Mouse (Mus musculus) ZHBTc4 (cell line): ENCODE measurements around the gene Palld.

Source experiments
- DNase-seq: peaks from one replicate; pipeline ENCODE4 v3.0.0-alpha.2; 2011; ENCODE audit warnings: low read depth, low spot score

Gene Palld

DNA sequence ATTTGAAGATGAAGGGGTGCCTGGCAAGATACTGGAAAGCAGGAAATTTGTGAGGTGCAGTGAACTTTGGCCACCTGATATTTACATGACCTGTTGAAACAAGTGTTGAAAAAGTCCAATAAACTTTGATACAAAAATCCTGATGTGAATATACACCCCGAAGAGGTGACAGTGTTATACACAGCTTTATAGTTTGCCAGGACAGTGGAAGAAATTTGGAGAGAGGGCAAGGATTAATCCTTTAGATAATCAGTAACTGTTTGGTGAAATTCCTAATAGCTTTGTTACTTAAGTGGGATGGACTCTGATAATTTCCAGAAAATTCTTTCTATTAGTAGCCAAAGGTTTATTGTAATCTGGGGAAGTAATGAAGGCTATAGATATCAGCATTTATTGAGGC, 314.2 kb downstream of the Palld start:
- DNase-seq, result no peak

DNA sequence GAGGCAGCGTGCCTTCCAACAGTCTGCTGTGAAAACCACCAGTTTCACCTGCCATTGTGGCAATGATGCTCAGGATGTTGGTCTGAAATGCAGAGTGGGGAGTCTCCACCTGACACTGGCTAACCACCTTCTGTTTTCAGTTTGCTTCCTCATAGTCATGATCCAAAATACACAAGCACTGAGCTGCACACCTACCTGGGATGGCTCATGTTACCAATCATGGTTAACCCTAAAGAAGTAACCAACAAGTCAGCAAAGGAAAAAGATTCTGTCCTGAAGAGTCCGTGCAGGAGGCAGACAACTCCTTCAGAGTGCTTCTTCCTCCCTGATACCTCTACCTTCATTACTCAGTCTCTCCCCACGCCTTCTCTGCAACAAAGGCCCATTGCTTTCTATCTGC, 314.8 kb downstream of the Palld start:
- DNase-seq, result peak; percentile 18

DNA sequence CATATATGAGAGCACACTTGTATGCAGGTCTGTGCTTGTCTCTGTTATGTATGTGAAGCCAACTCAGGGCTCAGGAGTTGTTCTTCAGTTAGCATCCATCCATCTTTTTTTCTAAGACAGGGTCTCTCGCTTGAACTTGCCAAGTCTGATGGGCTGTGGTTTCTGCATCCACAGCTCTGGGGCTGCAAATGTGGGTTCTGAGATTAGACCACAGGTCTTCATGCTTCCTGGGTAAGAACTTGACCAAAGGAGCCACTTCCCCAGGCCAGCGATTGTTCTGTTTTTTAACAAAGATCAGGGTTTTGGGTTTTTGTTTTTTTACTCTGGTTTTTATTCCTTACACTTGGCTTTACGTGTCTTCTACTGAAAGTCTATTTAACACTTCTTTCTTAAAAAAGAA, 316.0 kb downstream of the Palld start:
- no peak for DNase-seq

DNA sequence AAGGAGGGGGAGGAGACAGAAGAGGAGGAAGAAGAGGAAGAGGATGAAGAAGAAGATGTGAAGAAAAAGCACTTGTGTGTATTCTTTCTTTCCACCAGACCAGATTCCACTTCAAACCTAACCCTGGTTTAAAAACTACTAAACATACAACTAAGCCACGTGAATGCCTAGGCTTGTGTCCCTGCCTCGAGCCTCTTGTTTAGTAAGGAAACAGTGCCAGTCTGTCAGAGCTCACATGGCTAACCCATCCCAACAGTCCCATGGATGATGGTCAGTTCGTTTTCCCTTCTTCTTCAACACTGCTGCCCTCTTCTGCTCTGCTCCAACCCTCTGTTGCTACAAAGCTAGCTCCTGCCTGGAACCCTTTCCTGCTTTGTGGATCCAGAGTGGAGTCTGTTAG, 316.7 kb downstream of the Palld start:
- no peak for DNase-seq

DNA sequence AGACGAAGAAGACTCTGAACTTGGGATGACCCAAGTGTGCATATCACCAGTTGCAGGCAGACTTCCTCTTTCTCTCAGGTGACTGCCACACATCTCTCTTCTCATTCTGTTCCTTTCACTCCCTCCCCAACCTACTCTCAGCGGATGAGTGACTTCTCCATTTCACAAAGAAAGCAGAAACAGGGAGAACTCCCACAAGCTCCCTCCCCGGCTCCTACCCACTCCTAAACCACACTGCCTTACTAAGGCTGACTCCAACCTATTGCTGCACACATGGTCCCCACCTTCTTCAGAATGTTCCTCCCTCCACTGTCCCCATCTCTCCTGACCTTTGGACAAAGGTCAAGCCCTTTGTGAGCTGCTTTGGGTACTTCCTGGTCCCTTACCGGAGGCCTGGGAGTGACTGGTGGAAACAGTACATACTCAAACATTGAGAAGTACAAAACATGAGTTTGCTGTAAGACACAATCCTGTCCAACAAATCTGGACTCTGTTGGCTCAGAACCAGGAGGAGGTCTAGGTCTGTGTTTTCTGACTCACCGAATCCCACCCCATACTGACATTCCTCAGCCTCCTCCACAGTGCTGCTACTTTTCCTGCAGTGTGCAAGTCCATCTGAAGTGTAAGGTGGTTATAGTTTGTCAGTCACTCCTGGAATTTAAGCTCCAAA, 317.6 kb downstream of the Palld start:
- peak; percentile 39 for DNase-seq

DNA sequence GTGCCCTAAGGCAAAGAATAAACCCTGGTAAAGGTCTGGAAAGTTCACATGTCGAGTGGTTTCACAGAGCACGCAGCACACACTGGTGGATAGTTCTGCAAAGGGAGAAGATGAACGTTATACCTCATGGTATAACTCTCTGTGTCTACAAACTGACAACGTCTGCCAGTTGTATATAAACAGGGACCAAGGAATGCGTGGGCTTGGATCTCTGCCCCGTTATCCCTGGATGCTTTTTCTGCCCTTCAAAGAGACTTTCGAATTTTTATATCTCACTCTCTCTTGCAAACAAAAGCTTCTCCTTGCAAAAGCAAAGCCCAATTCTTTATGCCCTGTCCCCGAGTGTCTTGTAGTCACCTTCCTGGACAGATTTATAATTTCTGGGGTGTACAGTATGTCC, 319.9 kb downstream of the Palld start:
- DNase-seq, result no peak

DNA sequence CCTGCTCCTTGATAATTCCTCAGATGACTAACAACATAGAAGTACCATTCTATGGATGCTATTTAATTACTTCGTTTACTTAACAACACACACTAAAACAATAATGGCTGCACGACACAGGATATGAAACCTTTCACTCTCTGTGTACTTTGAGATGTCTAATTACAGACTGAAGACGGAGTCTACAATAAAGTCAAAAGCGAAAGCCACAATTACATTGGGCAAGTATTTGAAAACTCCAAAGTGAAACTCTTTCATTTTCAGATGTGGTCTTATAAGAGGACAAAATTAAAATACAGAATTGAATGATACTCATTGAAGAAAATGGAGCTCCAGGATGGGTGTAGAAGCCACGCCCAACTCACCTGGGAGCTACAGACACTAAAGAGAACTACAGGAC, 321.2 kb downstream of the Palld start:
- no peak for DNase-seq

DNA sequence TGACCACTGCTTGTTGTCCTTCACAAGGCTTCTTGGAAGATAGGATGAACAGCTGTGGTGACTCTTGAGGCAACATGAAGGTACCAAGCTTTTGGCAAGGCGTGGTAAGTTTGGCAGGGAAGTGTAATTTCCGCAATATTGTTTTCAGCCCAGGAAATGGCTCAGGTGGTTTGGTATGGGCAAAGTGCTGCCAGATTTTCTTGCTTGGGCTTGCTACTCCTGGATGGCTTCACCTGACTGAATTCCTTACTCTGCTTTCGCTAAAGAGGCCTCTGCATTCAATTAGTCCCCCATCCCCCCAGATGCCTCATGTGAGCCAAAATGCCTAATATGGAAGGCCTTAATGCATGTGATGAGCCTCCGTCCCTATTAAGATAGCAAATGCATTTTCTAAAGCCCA, 322.7 kb downstream of the Palld start:
- no peak for DNase-seq

DNA sequence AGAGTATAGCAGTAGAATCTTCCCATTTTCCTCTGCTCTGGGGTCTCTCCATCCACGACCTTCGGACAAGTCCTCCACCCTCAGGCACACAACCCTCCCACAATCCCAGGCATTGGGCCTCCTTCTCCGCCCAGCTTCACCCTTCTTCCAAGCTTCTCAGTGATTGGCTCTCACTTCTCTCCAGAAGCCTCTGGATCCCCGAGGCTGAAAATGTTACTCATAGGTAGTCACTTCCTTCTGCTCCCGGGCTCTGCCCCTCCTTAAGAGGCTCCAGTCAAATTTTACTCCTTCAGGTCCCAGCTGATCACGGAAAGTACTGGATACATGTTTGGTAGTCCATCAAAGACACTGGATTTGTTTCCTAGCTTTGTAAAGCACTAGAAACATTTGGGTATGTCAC, 323.7 kb downstream of the Palld start:
- no peak for DNase-seq

DNA sequence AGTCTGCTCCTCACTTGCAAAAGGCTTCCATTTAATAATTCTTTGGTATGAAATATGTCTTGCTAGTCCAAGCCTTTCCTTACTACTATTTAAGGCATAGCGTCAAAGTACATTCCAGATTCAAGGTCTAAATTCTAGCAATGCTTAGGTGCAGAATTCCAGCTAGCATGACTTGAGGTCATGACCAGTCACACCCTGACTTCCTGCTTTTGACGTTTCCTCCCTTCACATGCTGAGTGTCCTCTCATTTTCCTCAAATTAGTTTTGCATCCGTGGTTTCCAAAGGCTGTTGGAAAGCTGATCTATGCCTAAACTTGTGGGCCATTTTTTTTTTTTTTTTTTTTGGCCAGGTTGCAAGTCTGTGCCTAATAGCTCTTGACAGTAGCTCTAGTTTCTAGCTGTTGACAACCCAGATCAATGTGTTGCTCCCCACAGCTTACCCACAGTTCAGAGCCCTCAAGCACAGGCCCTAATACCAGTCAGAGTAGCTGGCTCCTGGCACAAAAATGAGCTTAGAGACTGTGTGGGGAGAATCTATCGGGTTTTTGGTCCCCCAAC, 327.3 kb downstream of the Palld start:
- DNase-seq, result no peak

DNA sequence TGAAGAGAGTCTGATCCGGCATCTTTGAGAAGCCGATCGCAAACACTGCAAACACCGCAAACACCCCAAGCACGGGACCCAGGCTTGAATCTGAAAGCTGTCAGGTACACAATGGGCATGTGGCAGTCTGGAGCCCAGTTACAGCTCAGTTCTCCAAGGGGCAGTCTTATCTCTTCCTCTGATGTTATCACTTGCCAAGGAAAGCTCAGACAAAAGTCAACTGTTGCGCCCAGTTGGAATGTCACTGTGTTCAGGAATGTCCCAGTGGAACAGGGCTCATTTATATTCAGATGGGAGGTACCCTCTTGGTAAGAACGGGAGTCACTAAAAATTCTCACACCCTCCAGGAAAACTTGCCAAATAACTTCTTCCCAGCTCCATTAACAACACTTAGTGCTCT, 328.0 kb downstream of the Palld start:
- DNase-seq, result peak; percentile 47

DNA sequence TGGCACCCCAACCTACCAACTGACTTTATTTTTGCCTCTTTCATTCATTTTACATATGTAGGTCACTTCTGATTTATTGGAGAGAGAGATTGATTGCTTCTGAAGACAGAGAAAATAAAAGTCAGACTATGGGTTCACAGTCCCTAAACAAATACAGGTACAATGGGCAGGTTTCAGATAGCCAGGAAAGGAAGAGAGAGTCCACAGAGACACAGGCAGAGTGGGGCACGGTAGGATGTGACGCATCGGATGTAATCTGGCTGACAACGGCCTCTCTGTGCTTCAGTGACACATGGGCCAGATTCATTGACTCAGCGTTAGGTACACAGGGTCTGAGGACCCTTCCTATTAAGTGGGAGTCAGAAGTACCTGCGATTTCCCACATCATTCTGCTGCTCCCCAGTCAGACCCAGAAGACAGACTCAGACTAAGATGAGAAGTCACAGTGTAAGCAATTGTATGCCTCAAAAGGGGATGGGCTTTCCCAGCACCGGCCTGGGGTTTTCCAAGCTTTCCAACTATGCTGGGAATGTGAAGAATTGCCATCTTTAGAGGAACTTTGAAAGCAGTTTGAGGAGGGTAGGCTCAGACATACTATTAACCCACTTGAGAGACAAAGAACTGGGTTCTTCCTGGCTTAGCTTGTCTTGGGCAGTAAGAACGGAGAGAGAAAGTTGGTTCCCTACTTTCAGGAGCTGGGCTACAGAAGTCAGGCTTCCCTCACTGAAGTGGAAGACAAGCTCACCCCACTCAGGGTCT, 329.1 kb downstream of the Palld start:
- peak; percentile 72 for DNase-seq

DNA sequence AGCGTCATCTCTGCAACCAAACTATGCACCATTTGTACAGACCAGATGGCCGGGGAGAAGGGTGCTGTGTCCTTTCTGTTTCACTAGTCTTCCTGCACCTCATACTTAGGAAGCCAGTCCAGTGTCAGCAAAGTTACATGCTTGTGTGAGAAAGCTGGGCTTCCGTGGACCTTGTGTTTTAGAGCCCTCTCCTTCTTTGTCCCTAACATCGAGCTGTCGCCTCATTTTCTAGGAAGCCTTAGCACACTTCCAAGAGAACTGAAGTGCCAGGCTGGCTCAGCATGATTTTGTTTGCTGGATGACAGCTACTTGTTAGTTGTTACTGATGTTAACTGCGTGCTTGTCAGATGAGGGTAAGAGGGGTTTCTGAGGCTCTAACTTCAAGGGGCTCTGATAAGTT, 329.8 kb downstream of the Palld start:
- no peak for DNase-seq

DNA sequence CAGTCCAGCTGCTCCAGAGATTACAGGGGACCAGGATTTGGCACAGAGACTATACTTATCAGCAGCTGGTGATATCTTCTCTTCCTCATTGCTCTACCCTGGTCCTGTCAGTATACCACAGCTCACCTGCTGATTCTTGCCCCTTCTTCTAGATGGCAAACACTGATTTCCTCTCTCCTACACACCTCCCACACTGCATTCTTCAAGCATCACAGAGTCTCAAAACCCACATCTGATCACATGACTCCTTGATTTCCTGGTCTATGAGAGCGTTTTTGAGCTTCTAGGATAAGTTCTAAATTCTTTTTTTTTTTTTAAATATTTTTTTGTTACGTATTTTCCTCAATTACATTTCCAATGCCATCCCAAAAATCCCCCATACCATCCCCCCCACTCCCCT, 331.9 kb downstream of the Palld start:
- no peak for DNase-seq

DNA sequence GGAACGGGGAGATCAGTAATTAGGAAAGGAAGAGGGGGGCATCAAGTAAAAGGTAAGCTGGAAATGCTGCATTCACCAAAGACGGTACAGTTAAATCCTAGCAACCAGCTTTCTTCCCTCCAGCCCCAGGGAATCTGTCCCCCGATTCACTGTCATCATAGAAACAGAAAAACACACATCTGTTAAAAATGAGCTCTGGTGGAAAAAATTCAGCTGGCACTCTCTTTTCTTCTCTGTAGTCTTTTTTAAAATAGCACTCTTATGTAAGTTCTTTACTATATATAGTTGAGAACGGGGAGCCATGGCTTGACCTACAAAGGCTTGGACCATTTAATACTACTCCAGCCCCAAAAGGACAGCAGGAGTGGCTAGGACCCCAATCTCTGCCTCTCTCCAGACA, 332.8 kb downstream of the Palld start:
- no peak for DNase-seq

DNA sequence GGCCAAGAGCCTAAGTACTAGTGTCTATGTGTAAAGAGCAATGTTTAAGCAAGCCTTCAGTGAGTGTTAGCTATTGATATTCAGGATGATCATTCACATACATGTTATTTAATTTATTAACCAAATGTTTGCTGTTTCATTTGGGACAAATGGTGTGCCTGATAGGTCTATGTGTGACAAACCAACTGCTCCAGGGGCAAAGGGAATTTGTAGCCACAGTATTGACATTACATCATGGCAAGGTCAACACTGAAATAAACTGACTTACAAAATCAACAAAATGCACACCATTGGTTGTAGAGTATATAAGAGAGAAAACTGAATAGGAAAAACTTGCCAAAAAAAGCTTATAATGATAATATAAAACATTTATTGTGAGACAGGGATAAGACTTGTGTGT, 333.3 kb downstream of the Palld start:
- no peak for DNase-seq

DNA sequence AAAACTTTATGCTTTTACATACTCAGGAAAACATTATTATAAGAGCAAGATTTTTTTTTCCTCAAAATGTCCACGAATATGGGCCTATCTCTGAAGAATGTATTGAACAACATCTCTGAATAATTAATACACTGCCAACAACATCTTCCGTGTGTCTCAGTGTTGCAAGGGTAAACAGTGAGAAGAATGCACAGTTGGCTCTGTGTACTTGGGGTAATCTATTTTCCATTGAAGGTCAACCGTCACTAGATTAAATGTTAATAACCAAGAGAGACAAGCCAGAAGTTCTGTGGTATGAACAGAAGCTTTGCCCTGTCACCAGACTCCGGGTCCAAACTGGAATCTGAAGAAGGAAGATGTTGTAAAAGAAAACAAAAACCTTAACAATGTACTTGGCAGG, 339.1 kb downstream of the Palld start:
- DNase-seq, result no peak

DNA sequence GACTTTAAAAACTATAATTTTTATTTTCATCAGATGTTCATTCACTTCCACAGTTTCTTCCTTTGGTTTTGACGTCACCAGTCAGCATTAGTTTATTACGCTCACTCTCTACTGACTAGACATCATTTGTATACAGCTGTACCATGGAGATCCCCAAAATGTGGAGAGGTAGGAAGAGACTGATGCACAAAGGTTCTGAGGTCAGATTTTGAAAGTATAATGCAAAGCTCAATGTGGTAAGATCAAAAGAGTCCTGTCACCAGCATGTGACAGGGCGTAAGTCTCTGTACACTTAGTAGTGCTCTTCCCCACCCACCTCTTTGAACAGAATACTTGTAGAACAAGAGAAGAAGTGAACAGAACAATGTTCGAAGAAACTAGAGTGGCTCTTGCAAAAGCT, 339.9 kb downstream of the Palld start:
- DNase-seq, result no peak

DNA sequence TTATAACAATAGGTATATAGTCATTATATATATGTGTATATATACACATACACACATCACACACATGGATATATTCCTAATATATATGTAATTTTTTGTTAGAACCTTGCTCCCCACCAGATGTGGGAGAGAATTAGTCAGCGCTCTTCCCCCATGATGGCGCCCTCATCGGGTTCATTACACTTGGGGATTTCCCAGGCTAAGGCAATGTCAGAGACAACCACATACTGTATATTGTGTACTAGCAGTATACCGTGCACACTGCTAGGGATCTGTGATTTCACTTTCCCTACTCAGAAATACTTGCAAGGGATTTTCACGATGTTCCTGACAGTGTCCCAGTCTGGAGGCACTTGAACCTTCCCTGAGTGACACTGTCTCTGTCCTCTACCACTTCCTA, 341.3 kb downstream of the Palld start:
- DNase-seq, result no peak

DNA sequence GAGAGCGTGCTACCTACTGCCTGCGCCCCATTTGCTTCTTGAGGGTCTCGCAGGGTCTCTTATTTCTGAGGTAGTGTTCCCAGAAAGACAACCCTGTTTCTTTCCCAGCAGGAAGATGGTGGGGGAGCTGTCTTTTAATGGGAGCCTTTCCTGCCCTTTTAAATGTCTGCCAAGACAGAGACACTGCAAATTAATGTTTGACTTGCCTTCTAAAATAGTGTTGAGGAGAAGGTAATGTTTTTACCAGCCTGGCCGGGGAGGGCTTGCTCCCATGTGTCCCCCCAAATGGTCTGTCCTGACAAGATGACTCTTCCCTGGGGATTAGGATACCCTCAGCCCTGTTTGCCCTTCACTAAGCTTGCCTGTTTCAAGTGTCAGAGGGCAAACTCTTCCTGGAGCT, 342.5 kb downstream of the Palld start:
- DNase-seq, result no peak

DNA sequence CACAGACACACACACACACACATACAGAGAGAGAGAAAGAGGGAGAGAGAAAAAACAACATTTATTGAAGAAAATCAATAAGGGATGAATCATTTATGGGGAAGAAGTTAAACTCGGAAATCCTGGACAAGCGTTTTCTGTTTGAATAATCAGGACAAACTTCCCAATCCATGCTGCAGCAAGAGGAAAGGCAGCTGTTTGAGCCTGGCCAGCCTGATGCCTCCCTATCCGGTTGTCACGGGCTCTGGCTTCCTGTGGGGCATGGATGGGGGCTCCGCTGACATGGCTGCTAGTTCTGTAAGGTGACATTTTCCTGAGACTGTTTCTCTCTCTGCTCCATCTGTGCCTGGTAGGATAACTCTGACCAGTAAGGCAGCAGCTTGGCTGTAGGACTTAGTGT, 343.0 kb downstream of the Palld start:
- DNase-seq, result no peak

DNA sequence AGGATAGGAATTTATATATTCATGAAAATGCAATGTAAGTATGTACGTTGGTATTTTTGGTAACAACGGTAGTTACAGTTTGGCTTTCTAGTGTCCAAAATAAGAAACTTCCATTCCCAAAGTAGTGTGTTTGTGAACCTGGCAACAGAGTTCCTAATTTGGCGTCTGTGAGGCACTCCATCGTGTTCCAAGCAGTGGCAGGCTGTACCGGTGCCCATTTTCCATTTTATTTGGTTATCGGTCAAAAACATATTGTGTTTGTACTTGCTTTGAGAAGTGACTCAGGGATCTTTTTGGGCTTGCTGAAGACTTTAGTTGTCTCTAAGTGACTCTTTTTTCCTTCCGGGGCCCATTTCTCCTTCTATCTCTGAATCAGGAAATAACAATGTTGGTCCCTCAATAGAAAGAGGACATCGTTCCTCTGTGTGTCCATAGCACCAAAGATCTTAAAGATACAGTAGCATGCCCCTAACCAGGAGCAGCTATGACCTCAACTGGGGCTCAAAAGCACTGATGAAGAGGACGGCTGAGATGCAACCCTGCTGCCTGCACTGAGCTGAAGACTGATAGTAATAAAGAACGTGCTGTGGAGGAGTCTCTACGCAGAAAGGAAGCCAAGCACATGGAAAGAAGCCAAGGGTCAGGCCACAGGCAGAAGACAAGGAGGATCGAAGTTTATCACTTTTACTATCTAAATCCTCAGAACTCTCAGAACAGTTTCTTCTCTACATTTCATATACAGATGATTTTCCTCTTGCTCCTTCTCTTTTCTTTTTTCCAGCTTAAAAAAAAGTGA, 344.2 kb downstream of the Palld start:
- no peak for DNase-seq
